Mouse (Mus musculus) midbrain, embryonic 12.5 days (tissue): ENCODE results near the gene Plscr3. TPM values are rescaled to one million over a fixed set of nuclear protein-coding genes. Genes with fewer than 3 reads are reported as not detected.
"Not testable (repeated sequence)": the region's sequence is repeated elsewhere in the genome, so short reads cannot be mapped to it uniquely, and the experiment has no call there.

Source experiments
- ATAC-seq: fragments of 200-750 bp; cut with Nextera tagmentation; 2 replicates; pipeline ENCODE4 v1.8.0; 2017; ENCODE audit warnings: low read depth, moderate TSS enrichment, moderate library complexity; ENCODE audit not compliant: low FRiP score
- H3K27ac ChIP-seq: fragments of 300-500 bp; sonication (generic); replicated peaks from 2 replicates; pipeline ENCODE4 v1.5.1; 2016; ENCODE audit warnings: mild to moderate bottlenecking
- H3K27me3 ChIP-seq: fragments of 300-500 bp; sonication (generic); 2 replicates; pipeline ENCODE4 v1.6.1; 2016; ENCODE audit warnings: mild to moderate bottlenecking
- H3K36me3 ChIP-seq: fragments of 300-500 bp; sonication (generic); 2 replicates; pipeline ENCODE4 v1.6.1; 2016
- H3K4me1 ChIP-seq: fragments of 300-500 bp; sonication (generic); 2 replicates; pipeline ENCODE4 v1.6.1; 2016
- H3K4me2 ChIP-seq: fragments of 300-500 bp; sonication (generic); replicated peaks from 2 replicates; pipeline ENCODE4 v1.6.1; 2016; ENCODE audit warnings: mild to moderate bottlenecking, moderate library complexity
- H3K4me3 ChIP-seq: fragments of 300-500 bp; sonication (generic); 2 replicates; pipeline ENCODE4 v1.5.1; 2016; ENCODE audit warnings: mild to moderate bottlenecking
- H3K9ac ChIP-seq: fragments of 300-500 bp; sonication (generic); replicated peaks from 2 replicates; pipeline ENCODE4 v1.6.1; 2016; ENCODE audit warnings: mild to moderate bottlenecking, moderate library complexity
- H3K9me3 ChIP-seq: fragments of 300-500 bp; sonication (generic); 2 replicates; pipeline ENCODE4 v1.6.1; 2016; ENCODE audit warnings: mild to moderate bottlenecking
- WGBS: fragments of 180-500 bp; shearing (Covaris S2); methylation state at CpG from one replicate; pipeline ENCODE4 v1.1.7; 2016; 5-methylcytosine and 5-hydroxymethylcytosine counted together
- polyA plus RNA-seq: library from polyadenylated mRNA; unstranded; fragments of >200 nt; fragmentation: Nextera tagmentation; extraction: Ambion mirVana; gene quantifications from 2 replicates; pipeline ENCODE4 v1.2.1, GENCODE M21; 2016

Plscr3 gene
- polyA plus RNA-seq, 1 experiment from 2014 or later = 70.1 TPM

- Histone ChIP-seq H3K27ac (no peak overlapping the region), H3K27me3 (no peaks in the 10 kb centered on the region), H3K4me3 (no peak overlapping the region), H3K4me1 (peaks cover 32% of the 10 kb centered on the region), H3K4me2 (no peak overlapping the region), H3K9ac (no peak overlapping the region), H3K9me3 (no peaks in the 10 kb centered on the region), H3K36me3 (peaks cover 46% of the 10 kb centered on the region)
- WGBS = 96% methylated on average over 15 of the region's 15 CpGs
- ATAC-seq = no peak
Measured at GRCm38 (mm10) chr11:69849884-69850283, 3.7 kb downstream of the Plscr3 start.

GRCm38 (mm10) chr11:69850754-69851153, 4.6 kb downstream of the Plscr3 start:
- no peak for ATAC-seq
- Histone ChIP-seq H3K9me3 (no peaks in the 10 kb centered on the region), H3K4me1 (peaks cover 25% of the 10 kb centered on the region)

GRCm38 (mm10) chr11:69853994-69854393, 7.8 kb downstream of the Plscr3 start:
- ATAC-seq = no peak
- Histone ChIP-seq H3K9me3 (no peaks in the 10 kb centered on the region), H3K36me3 (peaks cover 33% of the 10 kb centered on the region), H3K27me3 (peaks cover 20% of the 10 kb centered on the region), H3K4me1 (0 out of 2 replicates have a peak, but pooled peaks cover 7% of the 10 kb centered on the region), H3K4me3 (no peak overlapping the region), H3K4me2 (no peak overlapping the region), H3K27ac (0 out of 2 replicates have a peak overlapping the region, but pooled peaks have one; percentile 2), H3K9ac (no peak overlapping the region)
- WGBS = 80% methylated on average over 7 of the region's 7 CpGs

More at GRCm38 (mm10) chr11:69850754-69851153, 4.6 kb downstream of the Plscr3 start:
- WGBS = 81% methylated on average over 8 of the region's 8 CpGs
- H3K4me2 ChIP-seq = no peak overlapping the region
- H3K36me3 ChIP-seq = peaks cover 46% of the 10 kb centered on the region
- H3K4me3 ChIP-seq = no peak overlapping the region
- H3K27me3 ChIP-seq = 0 out of 2 replicates have a peak, but pooled peaks cover 3% of the 10 kb centered on the region
- H3K27ac ChIP-seq = no peak overlapping the region
- no peak overlapping the region for H3K9ac ChIP-seq

DNA sequence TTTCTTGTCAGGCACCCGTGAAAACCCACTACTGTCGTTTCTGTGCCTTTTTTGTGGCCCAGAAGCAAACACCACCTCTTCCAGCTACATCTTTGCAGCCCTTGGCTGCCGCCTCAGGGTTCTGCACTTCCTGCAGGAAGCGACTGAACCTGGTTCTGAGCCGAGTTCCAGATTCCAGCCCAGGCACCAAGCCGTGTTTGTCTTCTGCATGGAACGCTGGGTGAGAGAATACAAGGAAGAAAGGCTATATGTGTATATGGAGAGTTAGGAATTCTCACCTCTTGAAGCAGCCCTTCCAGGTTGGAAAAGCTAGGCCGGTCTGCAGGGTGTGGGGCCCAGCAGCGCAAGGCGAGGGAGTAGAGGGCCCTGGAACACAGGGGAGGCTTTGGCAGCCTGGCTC, 8.5 kb downstream of the Plscr3 start:
- Histone ChIP-seq H3K27ac (0 out of 2 replicates have a peak overlapping the region, but pooled peaks have one; percentile 35), H3K27me3 (peaks cover 27% of the 10 kb centered on the region), H3K4me3 (no peak overlapping the region), H3K36me3 (peaks cover 26% of the 10 kb centered on the region), H3K4me2 (no peak overlapping the region), H3K4me1 (0 out of 2 replicates have a peak, but pooled peaks cover 7% of the 10 kb centered on the region), H3K9ac (no peak overlapping the region), H3K9me3 (no peaks in the 10 kb centered on the region)
- 87% methylated on average over 10 of the region's 10 CpGs for WGBS
- no peak for ATAC-seq

DNA sequence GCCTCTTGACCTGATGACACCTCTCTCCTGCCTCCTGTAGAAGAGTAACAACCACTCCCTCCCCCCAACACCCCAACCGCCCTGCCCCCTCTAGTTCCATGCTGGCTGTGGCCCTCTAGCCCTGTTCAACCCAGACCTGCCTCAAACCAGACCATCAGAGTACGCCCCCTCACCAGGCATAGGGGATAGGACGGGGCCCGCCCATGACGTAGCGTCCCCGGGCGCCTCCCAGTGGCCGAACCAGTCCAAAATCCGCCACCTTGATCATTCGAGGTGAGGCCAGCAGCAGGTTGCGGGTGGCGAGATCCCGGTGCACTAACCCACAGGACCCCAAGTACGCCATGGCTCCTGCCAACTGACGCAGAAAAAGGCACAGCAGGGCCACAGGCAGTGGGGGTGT, 9.2 kb downstream of the Plscr3 start:
- Histone ChIP-seq H3K9ac (no peak overlapping the region), H3K27ac (no peak overlapping the region), H3K9me3 (no peaks in the 10 kb centered on the region), H3K4me1 (0 out of 2 replicates have a peak, but pooled peaks cover 5% of the 10 kb centered on the region), H3K36me3 (peaks cover 19% of the 10 kb centered on the region), H3K27me3 (peaks cover 31% of the 10 kb centered on the region), H3K4me3 (0 out of 2 replicates have a peak overlapping the region, but pooled peaks have one; percentile 5), H3K4me2 (no peak overlapping the region)
- ATAC-seq = peak; percentile 78
- 16% methylated on average over 16 of the region's 16 CpGs for WGBS

GRCm38 (mm10) chr11:69858113-69858998, 12.2 kb downstream of the Plscr3 start, which contains the start of gene Tnk1:
TSS of gene Tnk1 (minus strand) at chr11:69858730.
- no peak within 1 kb of the TSS for H3K4me2 ChIP-seq
- H3K4me3 ChIP-seq = no peak within 1 kb of the TSS
- WGBS = 23% methylated on average over 30 of the region's 30 CpGs

DNA sequence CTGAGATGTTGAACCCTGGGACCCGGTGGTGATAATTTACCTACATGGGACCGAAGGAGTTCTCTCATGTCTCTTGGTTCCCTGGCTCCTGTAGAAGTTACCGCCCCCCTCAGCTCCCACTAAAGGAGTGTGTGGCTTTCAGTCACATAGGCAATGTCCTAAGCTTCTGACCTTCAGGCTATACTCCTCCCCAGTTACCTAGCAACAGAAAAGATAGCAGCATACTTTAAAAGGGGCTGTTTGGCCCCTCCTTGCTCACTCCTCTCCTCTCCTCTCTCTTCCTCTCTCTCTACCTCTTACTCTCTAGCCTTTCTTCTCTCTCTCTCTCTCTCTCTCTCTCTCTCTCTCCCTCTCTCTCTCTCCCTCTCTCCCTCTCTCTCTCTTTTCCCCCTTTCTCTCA, 17.6 kb downstream of the Plscr3 start:
- not testable (repeated sequence) for H3K27ac ChIP-seq, H3K4me3 ChIP-seq, H3K9me3 ChIP-seq, H3K36me3 ChIP-seq, H3K9ac ChIP-seq, H3K4me1 ChIP-seq, ATAC-seq, H3K4me2 ChIP-seq
- peaks cover 14% of the 10 kb centered on the region for H3K27me3 ChIP-seq
- 83% methylated on average over 3 of the region's 3 CpGs for WGBS

More at GRCm38 (mm10) chr11:69858113-69858998, 12.2 kb downstream of the Plscr3 start, which contains the start of gene Tnk1:
- no peaks in the 10 kb centered on the region for H3K36me3 ChIP-seq
- H3K27me3 ChIP-seq = peaks cover 31% of the 10 kb centered on the region
- no peak for ATAC-seq
- H3K4me1 ChIP-seq = 0 out of 2 replicates have a peak, but pooled peaks cover 2% of the 10 kb centered on the region
- H3K9ac ChIP-seq = no peak within 1 kb of the TSS
- H3K27ac ChIP-seq = no peak within 1 kb of the TSS
- no peaks in the 10 kb centered on the region for H3K9me3 ChIP-seq

DNA sequence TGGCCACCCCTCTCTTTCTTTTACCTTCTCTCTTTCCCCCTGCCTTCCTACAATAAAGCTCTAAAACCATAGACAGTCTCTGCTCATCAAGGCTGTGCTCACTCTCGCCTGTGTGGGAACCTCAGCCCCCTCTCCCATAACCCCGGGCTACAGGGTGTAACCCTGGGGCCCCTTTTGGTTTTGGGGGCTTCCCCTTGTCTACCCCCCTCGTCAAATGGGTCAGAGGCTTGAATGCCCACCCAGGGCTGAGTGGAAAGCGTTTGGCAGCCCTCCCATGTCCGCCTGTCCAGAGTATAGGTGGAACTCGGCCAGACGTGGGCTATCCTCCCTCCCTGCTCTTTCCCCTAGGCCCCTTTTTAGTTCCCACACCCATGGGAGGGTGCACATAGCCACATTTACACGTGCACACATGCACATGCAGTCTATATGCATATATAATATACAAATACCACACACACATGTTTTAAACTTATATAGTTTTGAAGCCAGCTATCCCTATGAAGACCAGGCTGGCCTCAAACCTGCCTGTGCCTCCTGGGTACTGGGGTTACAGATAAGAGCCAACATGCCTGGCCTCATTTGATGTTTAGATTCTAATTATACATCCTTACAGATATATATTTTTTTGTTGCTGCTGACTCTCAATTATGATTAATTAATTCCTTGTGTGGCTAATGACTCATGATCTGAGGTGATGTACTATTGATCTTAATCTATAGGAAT, 18.1 kb downstream of the Plscr3 start:
- Histone ChIP-seq H3K4me3 (no peak overlapping the region), H3K9me3 (no peaks in the 10 kb centered on the region), H3K4me2 (no peak overlapping the region), H3K4me1 (no peaks in the 10 kb centered on the region; the same call in 1 of the 2 replicates), H3K36me3 (no peaks in the 10 kb centered on the region), H3K27me3 (peaks cover 8% of the 10 kb centered on the region), H3K9ac (no peak overlapping the region), H3K27ac (no peak overlapping the region)
- 59% methylated on average over 8 of the region's 8 CpGs for WGBS
- ATAC-seq = no peak

- no peaks in the 10 kb centered on the region for H3K27me3 ChIP-seq
- H3K36me3 ChIP-seq = no peaks in the 10 kb centered on the region
- H3K27ac ChIP-seq = no peak overlapping the region
- ATAC-seq = no peak
- no peak overlapping the region for H3K4me2 ChIP-seq
- H3K9me3 ChIP-seq = no peaks in the 10 kb centered on the region
- no peak overlapping the region for H3K4me3 ChIP-seq
- no peaks in the 10 kb centered on the region; the same call in 1 of the 2 replicates for H3K4me1 ChIP-seq
- H3K9ac ChIP-seq = no peak overlapping the region
- WGBS = 87% methylated on average over 9 of the region's 9 CpGs
Measured at GRCm38 (mm10) chr11:69865561-69865960, 19.4 kb downstream of the Plscr3 start.

- Histone ChIP-seq H3K27ac (no peak overlapping the region), H3K4me2 (no peak overlapping the region), H3K36me3 (no peaks in the 10 kb centered on the region), H3K4me1 (no peaks in the 10 kb centered on the region; the same call in 1 of the 2 replicates), H3K9ac (no peak overlapping the region), H3K27me3 (no peaks in the 10 kb centered on the region), H3K4me3 (no peak overlapping the region), H3K9me3 (no peaks in the 10 kb centered on the region)
- 75% methylated on average over 9 of the region's 9 CpGs for WGBS
- ATAC-seq = no peak
Measured at GRCm38 (mm10) chr11:69867335-69867734, 21.2 kb downstream of the Plscr3 start.

- ATAC-seq = no peak
- H3K4me2 ChIP-seq = no peak overlapping the region
- no peak overlapping the region for H3K27ac ChIP-seq
- no peaks in the 10 kb centered on the region; the same call in 1 of the 2 replicates for H3K4me1 ChIP-seq
- H3K4me3 ChIP-seq = no peak overlapping the region
- H3K9ac ChIP-seq = no peak overlapping the region
- no peaks in the 10 kb centered on the region for H3K36me3 ChIP-seq
- no peaks in the 10 kb centered on the region for H3K27me3 ChIP-seq
- H3K9me3 ChIP-seq = no peaks in the 10 kb centered on the region
- 90% methylated on average over 2 of the region's 2 CpGs for whole genome bisulfite sequencing
Measured at GRCm38 (mm10) chr11:69870289-69871069, 24.3 kb downstream of the Plscr3 start.
